Mouse (Mus musculus): ENCODE measurements around the gene Ugt1a9. TPM values are rescaled to one million over a fixed set of nuclear protein-coding genes. Genes with fewer than 3 reads are reported as not detected.
"Not testable (repeated sequence)": the region's sequence is repeated elsewhere in the genome, so short reads cannot be mapped to it uniquely, and the experiment has no call there.

The Ugt1a9 gene
- total RNA-seq, 1 experiment: not detected

DNA sequence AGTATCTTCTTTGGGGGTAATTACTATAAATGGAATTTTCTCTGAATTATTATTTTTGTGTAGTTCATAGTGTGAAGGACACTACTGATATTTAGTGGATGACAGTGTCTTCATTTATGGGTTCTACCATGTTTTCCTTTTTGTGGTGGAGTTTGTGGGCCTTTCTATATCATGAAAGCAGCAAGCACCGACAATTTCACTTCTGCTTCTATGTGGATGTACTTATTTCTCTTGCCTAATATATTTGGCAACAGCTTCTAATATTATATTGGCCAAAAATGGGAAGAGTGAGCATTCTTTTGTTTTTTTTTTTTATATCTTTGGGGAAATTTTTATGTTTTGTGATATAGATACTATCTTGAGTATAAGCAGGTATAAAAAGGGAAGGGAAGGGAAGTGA is 11.1 kb downstream of the Ugt1a9 start:
- in situ Hi-C loops (cut with MboI; ENCODE audit: low sequenced_read_pairs in 2 of 2, unreplicated experiment in 2 of 2): no loop called here
- Histone ChIP-seq H3K36me3 (ENCODE audit: control insufficient read depth, insufficient read depth, low read length, poor library complexity, severe bottlenecking) (no peaks in the 10 kb centered on the region), H3K4me3 (ENCODE audit: insufficient read depth in 1 of 2, low read depth in 1 of 2, low read length in 2 of 2, poor library complexity in 1 of 2, severe bottlenecking in 1 of 2) (no peak overlapping the region), H3K27ac (ENCODE audit: insufficient read depth, low read depth, low read length, poor library complexity, severe bottlenecking) (no peak overlapping the region), H3K9ac (ENCODE audit: insufficient read depth, low read depth, low read length, poor library complexity, severe bottlenecking) (no peak overlapping the region), H3K4me1 (ENCODE audit: control insufficient read depth in 2 of 2, insufficient read depth in 2 of 2, low read length in 2 of 2, poor library complexity in 1 of 2) (no peaks in the 10 kb centered on the region), H3K9me3 (ENCODE audit: control insufficient read depth, insufficient read depth, low read depth, low read length) (no peaks in the 10 kb centered on the region)
- TF ChIP-seq HCFC1 (IDR thresholded peaks at IDR 0.05; ENCODE audit: borderline replicate concordance, insufficient read depth, low read length): no peak
- TF ChIP-seq CHD2 (IDR thresholded peaks at IDR 0.05; ENCODE audit: low read depth, low read length): no peak
- no peak for TF ChIP-seq MAFK (IDR thresholded peaks at IDR 0.05; ENCODE audit: insufficient read depth, low read depth, low read length)
- TF ChIP-seq ZNF384 (IDR thresholded peaks at IDR 0.05; ENCODE audit: low read depth, low read length): no peak
- TF ChIP-seq ZC3H11A (IDR thresholded peaks at IDR 0.05; ENCODE audit: borderline replicate concordance, low read depth, low read length): no peak
- no peak for DNase-seq (ENCODE audit: low read depth, low spot score)

DNA sequence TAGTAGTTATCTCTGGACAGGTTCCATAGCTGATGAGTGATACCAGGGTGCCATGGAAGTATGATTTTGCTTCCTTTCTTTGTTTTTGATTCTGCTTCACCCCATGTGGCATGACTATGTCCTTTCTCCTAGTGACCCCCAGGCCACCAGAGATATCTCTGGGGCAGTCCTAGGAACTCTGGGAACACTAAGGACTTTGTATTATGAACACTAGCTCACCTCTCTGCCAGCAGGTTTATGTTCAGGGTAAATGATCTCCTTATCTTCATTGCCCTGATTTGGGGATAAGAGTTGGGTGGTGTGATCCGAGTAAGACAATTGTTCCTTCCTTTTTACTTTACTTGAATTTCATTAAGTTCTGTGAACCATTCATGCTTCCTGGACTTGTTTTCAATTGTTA is 15.5 kb downstream of the Ugt1a9 start:
- in situ Hi-C loops (cut with MboI; ENCODE audit: low sequenced_read_pairs in 2 of 2, unreplicated experiment in 2 of 2): no loop called here
- no peaks in the 10 kb centered on the region for H3K4me1 ChIP-seq (ENCODE audit: control insufficient read depth in 2 of 2, insufficient read depth in 2 of 2, low read length in 2 of 2, poor library complexity in 1 of 2)
- H3K36me3 ChIP-seq (ENCODE audit: control insufficient read depth, insufficient read depth, low read length, poor library complexity, severe bottlenecking): no peaks in the 10 kb centered on the region
- DNase-seq (ENCODE audit: low read depth, low spot score): no peak
- H3K9me3 ChIP-seq (ENCODE audit: control insufficient read depth, insufficient read depth, low read depth, low read length): no peaks in the 10 kb centered on the region
- no peak overlapping the region for H3K27ac ChIP-seq (ENCODE audit: insufficient read depth, low read depth, low read length, poor library complexity, severe bottlenecking)
- no peak overlapping the region for H3K9ac ChIP-seq (ENCODE audit: insufficient read depth, low read depth, low read length, poor library complexity, severe bottlenecking)
- no peak for TF ChIP-seq MAFK (IDR thresholded peaks at IDR 0.05; ENCODE audit: insufficient read depth, low read depth, low read length)
- no peak for TF ChIP-seq ZC3H11A (IDR thresholded peaks at IDR 0.05; ENCODE audit: borderline replicate concordance, low read depth, low read length)
- no peak for TF ChIP-seq CHD2 (IDR thresholded peaks at IDR 0.05; ENCODE audit: low read depth, low read length)
- TF ChIP-seq HCFC1 (IDR thresholded peaks at IDR 0.05; ENCODE audit: borderline replicate concordance, insufficient read depth, low read length): no peak
- no peak for TF ChIP-seq ZNF384 (IDR thresholded peaks at IDR 0.05; ENCODE audit: low read depth, low read length)
- H3K4me3 ChIP-seq (ENCODE audit: insufficient read depth in 1 of 2, low read depth in 1 of 2, low read length in 2 of 2, poor library complexity in 1 of 2, severe bottlenecking in 1 of 2): no peak overlapping the region

DNA sequence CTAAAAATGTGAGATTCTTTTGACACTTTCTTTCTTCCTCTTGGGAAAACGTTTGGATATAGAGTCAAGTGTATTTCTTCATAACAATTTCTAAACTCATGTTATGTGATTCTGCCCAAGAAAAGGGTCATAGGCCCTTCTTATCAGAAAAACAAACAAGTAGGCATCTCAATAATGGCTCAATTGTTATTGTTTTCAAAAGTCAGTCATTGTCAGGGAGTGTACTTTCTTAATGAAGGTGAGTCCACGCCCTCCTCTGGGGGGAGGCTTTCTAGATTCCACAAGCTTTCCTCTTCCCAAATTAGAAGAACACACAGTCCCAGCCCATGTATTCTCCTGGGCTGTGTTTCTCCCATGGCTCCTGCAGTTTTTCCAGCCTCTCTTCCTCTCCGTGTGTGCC is 16.9 kb downstream of the Ugt1a9 start, which contains the start of gene Ugt1a8:
Gene Ugt1a8, plus strand, starts transcription at position 301 of the 400 bp plus-strand sequence.
- H3K9me3 ChIP-seq (ENCODE audit: control insufficient read depth, insufficient read depth, low read depth, low read length): no peaks in the 10 kb centered on the region
- no peak for TF ChIP-seq HCFC1 (IDR thresholded peaks at IDR 0.05; ENCODE audit: borderline replicate concordance, insufficient read depth, low read length)
- no peak for TF ChIP-seq CHD2 (IDR thresholded peaks at IDR 0.05; ENCODE audit: low read depth, low read length)
- H3K4me1 ChIP-seq (ENCODE audit: control insufficient read depth in 2 of 2, insufficient read depth in 2 of 2, low read length in 2 of 2, poor library complexity in 1 of 2): no peaks in the 10 kb centered on the region
- no peaks in the 10 kb centered on the region for H3K36me3 ChIP-seq (ENCODE audit: control insufficient read depth, insufficient read depth, low read length, poor library complexity, severe bottlenecking)
- in situ Hi-C loops (cut with MboI; ENCODE audit: low sequenced_read_pairs in 2 of 2, unreplicated experiment in 2 of 2): no loop called here
- no peak for DNase-seq (ENCODE audit: low read depth, low spot score)
- H3K4me3 ChIP-seq (ENCODE audit: insufficient read depth in 1 of 2, low read depth in 1 of 2, low read length in 2 of 2, poor library complexity in 1 of 2, severe bottlenecking in 1 of 2): no peak within 1 kb of the TSS
- no peak within 1 kb of the TSS for H3K27ac ChIP-seq (ENCODE audit: insufficient read depth, low read depth, low read length, poor library complexity, severe bottlenecking)
- no peak within 1 kb of the TSS for H3K9ac ChIP-seq (ENCODE audit: insufficient read depth, low read depth, low read length, poor library complexity, severe bottlenecking)

DNA sequence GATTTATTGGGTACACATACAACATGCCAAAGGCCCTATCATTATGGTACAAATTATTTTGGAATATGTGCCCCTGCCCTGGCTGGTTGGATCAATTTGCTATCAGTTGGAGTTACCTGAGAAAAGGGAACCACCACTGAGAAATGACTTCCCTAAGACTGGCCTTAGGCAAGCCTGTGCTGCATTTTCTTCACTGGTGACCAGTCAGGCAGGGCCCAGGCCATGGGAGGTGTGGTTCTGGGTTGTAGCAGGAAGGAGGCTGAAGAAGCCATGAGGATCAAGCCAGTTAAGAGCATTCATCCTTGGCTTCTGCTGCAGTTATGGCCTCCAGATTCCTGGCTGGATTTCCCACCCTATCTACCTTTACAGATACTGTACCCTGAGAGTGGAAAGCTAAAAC is 21.7 kb downstream of the Ugt1a9 start:
- in situ Hi-C loops (cut with MboI; ENCODE audit: low sequenced_read_pairs in 2 of 2, unreplicated experiment in 2 of 2): no loop called here
- TF ChIP-seq CHD2 (IDR thresholded peaks at IDR 0.05; ENCODE audit: low read depth, low read length) (no peak), MAFK (IDR thresholded peaks at IDR 0.05; ENCODE audit: insufficient read depth, low read depth, low read length) (no peak), ZC3H11A (IDR thresholded peaks at IDR 0.05; ENCODE audit: borderline replicate concordance, low read depth, low read length) (no peak), ZNF384 (IDR thresholded peaks at IDR 0.05; ENCODE audit: low read depth, low read length) (no peak), HCFC1 (IDR thresholded peaks at IDR 0.05; ENCODE audit: borderline replicate concordance, insufficient read depth, low read length) (no peak)
- Histone ChIP-seq H3K36me3 (ENCODE audit: control insufficient read depth, insufficient read depth, low read length, poor library complexity, severe bottlenecking) (no peaks in the 10 kb centered on the region), H3K27ac (ENCODE audit: insufficient read depth, low read depth, low read length, poor library complexity, severe bottlenecking) (no peak overlapping the region), H3K4me3 (ENCODE audit: insufficient read depth in 1 of 2, low read depth in 1 of 2, low read length in 2 of 2, poor library complexity in 1 of 2, severe bottlenecking in 1 of 2) (no peak overlapping the region), H3K9me3 (ENCODE audit: control insufficient read depth, insufficient read depth, low read depth, low read length) (no peaks in the 10 kb centered on the region), H3K4me1 (ENCODE audit: control insufficient read depth in 2 of 2, insufficient read depth in 2 of 2, low read length in 2 of 2, poor library complexity in 1 of 2) (no peaks in the 10 kb centered on the region), H3K9ac (ENCODE audit: insufficient read depth, low read depth, low read length, poor library complexity, severe bottlenecking) (no peak overlapping the region)
- no peak for DNase-seq (ENCODE audit: low read depth, low spot score)

DNA sequence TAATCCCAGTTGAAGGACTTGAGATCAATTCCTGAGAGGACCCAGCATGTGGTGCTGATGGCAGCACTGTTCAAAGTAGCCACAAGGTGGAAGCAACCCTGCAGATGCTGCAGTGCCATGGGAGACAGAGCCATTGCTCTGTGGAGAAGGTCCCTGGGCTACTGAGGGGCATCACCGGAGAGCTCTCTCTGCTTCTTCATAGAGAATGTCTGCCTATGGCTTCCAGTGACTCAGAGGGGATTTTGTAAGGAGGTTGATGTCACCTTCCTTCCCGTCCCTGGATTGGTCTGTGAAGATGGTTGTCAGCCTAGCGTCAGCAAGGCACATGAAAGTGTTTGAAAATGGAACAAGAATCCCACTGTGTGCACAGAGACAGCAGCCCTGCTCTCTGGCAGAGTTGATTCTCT is 23.7 kb downstream of the Ugt1a9 start:
- H3K4me3 ChIP-seq (ENCODE audit: insufficient read depth in 1 of 2, low read depth in 1 of 2, low read length in 2 of 2, poor library complexity in 1 of 2, severe bottlenecking in 1 of 2); in situ Hi-C loops (cut with MboI; ENCODE audit: low sequenced_read_pairs in 2 of 2, unreplicated experiment in 2 of 2); DNase-seq (ENCODE audit: low read depth, low spot score); H3K9me3 ChIP-seq (ENCODE audit: control insufficient read depth, insufficient read depth, low read depth, low read length); H3K9ac ChIP-seq (ENCODE audit: insufficient read depth, low read depth, low read length, poor library complexity, severe bottlenecking); H3K27ac ChIP-seq (ENCODE audit: insufficient read depth, low read depth, low read length, poor library complexity, severe bottlenecking); H3K4me1 ChIP-seq (ENCODE audit: control insufficient read depth in 2 of 2, insufficient read depth in 2 of 2, low read length in 2 of 2, poor library complexity in 1 of 2); H3K36me3 ChIP-seq (ENCODE audit: control insufficient read depth, insufficient read depth, low read length, poor library complexity, severe bottlenecking): not testable (repeated sequence)
